8 mouse cellular contexts compared by ENCODE assay signal in the genomic region with DNA sequence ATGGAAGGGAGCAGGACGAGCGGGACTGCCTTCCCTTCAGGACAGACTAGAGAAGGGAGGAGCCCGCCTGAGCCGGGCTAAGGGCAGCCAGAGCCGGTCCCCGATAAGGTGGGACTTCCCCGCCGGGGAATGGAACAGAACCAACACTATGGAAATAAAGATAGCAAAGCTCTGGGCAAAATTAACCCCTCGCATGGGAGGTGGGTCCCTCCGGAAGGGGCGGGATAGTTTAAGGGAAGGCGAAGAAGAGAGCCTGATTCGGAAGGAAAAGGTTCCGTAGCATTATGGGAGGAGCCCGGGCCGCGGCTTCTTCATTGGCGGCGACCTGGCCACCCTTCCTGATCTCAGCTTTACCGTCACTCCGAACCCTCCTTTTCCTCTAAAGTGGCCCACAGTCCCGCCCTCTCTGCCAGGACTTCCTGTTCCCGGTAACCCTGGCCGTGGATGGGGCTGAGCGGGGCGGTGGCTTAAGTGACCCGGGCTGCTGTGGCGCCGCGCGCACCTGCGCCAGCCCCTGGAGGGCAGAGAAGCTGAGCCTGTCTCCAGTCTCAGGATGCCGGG. TPM values are rescaled to one million over a fixed set of nuclear protein-coding genes. Genes with fewer than 3 reads are reported as not detected.
DNase-seq lines count a peak whose midpoint lies in the region; ATAC-seq lines count a peak whose summit lies in the region.

A gene (plus strand): TSS at position 378 of the 561 bp plus-strand sequence.

- peak; percentile 90 for ATAC-seq in hindbrain, embryonic 15.5 days (ENCODE audit: low FRiP score, low read depth)

- H3K9me3 ChIP-seq in hindbrain, embryonic 15.5 days = no peaks in the 10 kb centered on the region

- peak within 1 kb of the TSS; percentile 87 for H3K4me2 ChIP-seq in hindbrain, embryonic 15.5 days

- peak within 1 kb of the TSS; percentile 78 for H3K9ac ChIP-seq in hindbrain, embryonic 15.5 days

- under 1% methylated on average over 33 of the region's 33 CpGs for WGBS in hindbrain, embryonic 15.5 days

- H3K36me3 ChIP-seq in hindbrain, embryonic 15.5 days = peaks cover 31% of the 10 kb centered on the region

- peak within 1 kb of the TSS; percentile 96 for H3K27ac ChIP-seq in hindbrain, embryonic 15.5 days (replicated peaks)

- peaks cover 37% of the 10 kb centered on the region for H3K4me1 ChIP-seq in hindbrain, embryonic 15.5 days (replicated peaks)

- H3K4me3 ChIP-seq in hindbrain, embryonic 15.5 days = peak within 1 kb of the TSS; percentile 80

- peak; percentile 89 for DNase-seq in WW6 (ENCODE audit: low read depth, low spot score)
- peak; percentile 90 to 92 for DNase-seq in cerebellum, postnatal 36 days
- DNase-seq in frontal cortex, postnatal 36 days (ENCODE audit: low spot score in 2 of 2) = peak; percentile 93 to 96
- peak; percentile 91 for DNase-seq in left cerebral cortex, adult 11 months (ENCODE audit: low spot score)
- DNase-seq in lung, postnatal 4 days = peak; percentile 95 to 97
- peak; percentile 95 for DNase-seq in right cerebral cortex, adult 2 months (ENCODE audit: low spot score in 2 of 2)
- DNase-seq in urinary bladder, postnatal 14 days (ENCODE audit: low spot score) = peak; percentile 96

- H3K27me3 ChIP-seq in hindbrain, embryonic 15.5 days = no peaks in the 10 kb centered on the region

RNA-seq across cellular contexts. Expression of the gene that starts here (rescaled TPM):
- polyA plus RNA-seq in hindbrain, embryonic 15.5 days (2015; fragmentation: Nextera tagmentation; extraction: Ambion mirVana) = 20.1 and 25.7 TPM in 2 replicates

Comparison
In these comparisons a context has a peak if more than half of its experiments do, and no peak if none do; other contexts are left out.
1. Peak in every context shown above with its lines: DNase-seq, ATAC-seq, H3K4me3 ChIP-seq and H3K27ac ChIP-seq.